Mouse (Mus musculus) liver, adult 2 months (tissue): ENCODE data around the gene R3hdm2. TPM values are rescaled to one million over a fixed set of nuclear protein-coding genes. Genes with fewer than 3 reads are reported as not detected.

ENCODE experiments used
- DNase-seq: peaks from one replicate; pipeline ENCODE4 v3.0.0-alpha.2; 2011; ENCODE audit warnings: low read depth, low spot score; ENCODE audit errors: extremely low read depth
- H3K27ac ChIP-seq: fragments of 200-500 bp; replicated peaks from 2 replicates; pipeline ENCODE4 v1.5.1; 2012; ENCODE audit warnings: low read depth, mild to moderate bottlenecking, control low read depth, inconsistent platforms, low read length; ENCODE audit not compliant: insufficient read depth
- H3K27me3 ChIP-seq: fragments of 200-500 bp; 2 replicates; pipeline ENCODE4 v1.6.1; 2012; ENCODE audit warnings: mild to moderate bottlenecking, moderate library complexity, low read length, inconsistent platforms; ENCODE audit not compliant: control insufficient read depth, insufficient read depth
- H3K36me3 ChIP-seq: fragments of 200-500 bp; 2 replicates; pipeline ENCODE4 v1.6.1; 2012; ENCODE audit warnings: low read length, inconsistent platforms; ENCODE audit not compliant: control insufficient read depth, insufficient read depth
- H3K4me1 ChIP-seq: fragments of 200-500 bp; 2 replicates; pipeline ENCODE4 v1.6.1; 2011; ENCODE audit warnings: low read length; ENCODE audit not compliant: control insufficient read depth, insufficient read depth
- H3K4me3 ChIP-seq: fragments of 200-500 bp; 2 replicates; pipeline ENCODE4 v1.5.1; 2011; ENCODE audit warnings: low read depth, mild to moderate bottlenecking, control low read depth, low read length, moderate library complexity; ENCODE audit not compliant: insufficient read depth
- H3K79me2 ChIP-seq: fragments of 200-500 bp; 2 replicates; pipeline ENCODE4 v1.6.1; 2012; ENCODE audit warnings: inconsistent platforms, mild to moderate bottlenecking, low read length, moderate library complexity; ENCODE audit not compliant: control insufficient read depth, insufficient read depth
- H3K9ac ChIP-seq: fragments of 200-500 bp; 2 replicates; pipeline ENCODE4 v1.6.1; 2012; ENCODE audit warnings: low read depth, mild to moderate bottlenecking, control low read depth, inconsistent platforms, low read length
- CTCF ChIP-seq: fragments of 200-500 bp; IDR thresholded peaks from 2 replicates; pipeline ENCODE4 v1.5.1; 2011; ENCODE audit warnings: low read depth, low read length, control low read depth
- POLR2A ChIP-seq: fragments of 200-500 bp; IDR thresholded peaks from 2 replicates; pipeline ENCODE4 v1.6.1; 2011; ENCODE audit warnings: low read length, control low read depth; ENCODE audit not compliant: insufficient read depth; ENCODE audit errors: extremely low read depth
- WGBS: fragments of 180-500 bp; shearing (Covaris S2); methylation state at CpG from one replicate; pipeline ENCODE4 v1.1.7; 2018; 5-methylcytosine and 5-hydroxymethylcytosine counted together
- polyA plus RNA-seq: library from polyadenylated mRNA; depleted of rRNA; stranded (reverse); fragments of >200 nt; gene quantifications from 2 replicates; pipeline ENCODE4 v1.2.3, GENCODE M21; 2012
- total RNA-seq: library from RNA; depleted of rRNA; stranded (reverse); fragments of >200 nt; gene quantifications from 2 replicates; pipeline ENCODE4 v1.2.3, GENCODE M21; 2014

R3hdm2 gene
- total and polyA plus RNA-seq, 2 experiments: 15.8 to 66.9 TPM

GRCm38 (mm10) chr10:127343029-127343428 lies 37.1 kb upstream of the R3hdm2 start:
- 76% methylated on average over 3 of the region's 3 CpGs for WGBS
- Histone ChIP-seq H3K4me1 (peaks cover 6% of the 10 kb centered on the region), H3K36me3 (no peaks in the 10 kb centered on the region), H3K27me3 (peaks cover 9% of the 10 kb centered on the region), H3K9ac (no peak overlapping the region), H3K4me3 (no peak overlapping the region), H3K27ac (no peak overlapping the region), H3K79me2 (no peaks in the 10 kb centered on the region)
- no peak for DNase-seq
- TF ChIP-seq CTCF: no peak
- no peak for TF ChIP-seq POLR2A

- peaks cover 6% of the 10 kb centered on the region; the same call in 1 of the 2 replicates for H3K79me2 ChIP-seq
- no peaks in the 10 kb centered on the region for H3K27me3 ChIP-seq
- 93% methylated on average over 3 of the region's 3 CpGs for WGBS
- no peak overlapping the region for H3K9ac ChIP-seq
- H3K27ac ChIP-seq: no peak overlapping the region
- no peak overlapping the region for H3K4me3 ChIP-seq
- DNase-seq: no peak
- peaks cover 3% of the 10 kb centered on the region; the same call in 1 of the 2 replicates for H3K4me1 ChIP-seq
- TF ChIP-seq POLR2A (no peak), CTCF (no peak)
- peaks cover 7% of the 10 kb centered on the region; the same call in 1 of the 2 replicates for H3K36me3 ChIP-seq
These were observed 34.0 kb upstream of the R3hdm2 start for GRCm38 (mm10) chr10:127346173-127346572.

GRCm38 (mm10) chr10:127348957-127349356 lies 31.2 kb upstream of the R3hdm2 start:
- Histone ChIP-seq H3K27me3 (no peaks in the 10 kb centered on the region), H3K4me1 (peaks cover 10% of the 10 kb centered on the region), H3K4me3 (no peak overlapping the region), H3K9ac (no peak overlapping the region), H3K36me3 (peaks cover 7% of the 10 kb centered on the region; the same call in 1 of the 2 replicates), H3K27ac (no peak overlapping the region), H3K79me2 (peaks cover 9% of the 10 kb centered on the region; the same call in 1 of the 2 replicates)
- WGBS: 61% methylated on average over 4 of the region's 4 CpGs
- TF ChIP-seq POLR2A (no peak), CTCF (peak; percentile 56)
- peak; percentile 51 for DNase-seq

GRCm38 (mm10) chr10:127349810-127350209 lies 30.3 kb upstream of the R3hdm2 start:
- peak overlapping the region; percentile 80 for H3K9ac ChIP-seq
- peak overlapping the region; percentile 95 for H3K27ac ChIP-seq
- H3K4me3 ChIP-seq: peak overlapping the region; percentile 67
- WGBS: 24% methylated on average over 8 of the region's 8 CpGs
- peaks cover 7% of the 10 kb centered on the region; the same call in 1 of the 2 replicates for H3K36me3 ChIP-seq
- no peak for DNase-seq
- peaks cover 13% of the 10 kb centered on the region; the same call in 1 of the 2 replicates for H3K79me2 ChIP-seq
- peaks cover 17% of the 10 kb centered on the region for H3K4me1 ChIP-seq
- no peaks in the 10 kb centered on the region for H3K27me3 ChIP-seq
- TF ChIP-seq CTCF (no peak), POLR2A (no peak)

DNA sequence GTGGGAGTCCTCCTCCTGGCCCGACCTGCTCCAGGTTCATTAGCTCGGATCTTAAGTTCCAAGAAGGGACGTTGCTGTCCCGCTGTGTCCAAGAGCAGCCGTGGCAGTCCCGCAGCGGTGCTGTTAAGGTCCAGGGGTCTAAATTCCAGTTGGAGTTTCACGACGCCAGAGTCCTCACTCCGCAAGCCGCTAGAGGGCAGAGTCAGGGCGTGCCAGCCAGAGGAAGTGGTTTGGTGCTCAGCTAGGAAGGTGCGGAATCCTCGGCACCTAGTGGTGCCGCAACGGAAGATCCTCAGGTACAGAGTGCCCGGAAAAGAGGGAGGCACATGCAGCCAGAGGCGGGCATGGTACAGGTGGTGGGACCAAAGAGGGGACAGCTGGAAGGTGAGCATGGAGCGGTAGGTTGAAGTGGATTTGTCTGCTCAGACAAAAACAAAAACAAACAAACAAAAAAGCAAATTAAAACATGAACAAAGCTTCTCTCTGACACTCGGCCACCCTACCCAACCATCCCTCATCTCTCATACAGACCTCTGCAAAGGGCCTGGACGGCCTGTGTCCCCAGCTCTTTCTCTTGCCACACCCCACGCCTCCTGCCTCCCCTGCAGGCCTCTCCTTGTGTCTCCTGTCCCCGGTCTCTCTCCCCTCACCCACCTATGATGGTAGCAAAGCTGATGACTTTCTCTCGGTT lies 29.4 kb upstream of the R3hdm2 start:
- H3K4me1 ChIP-seq: peaks cover 20% of the 10 kb centered on the region
- 4% methylated on average over 24 of the region's 24 CpGs for WGBS
- peak overlapping the region; percentile 95 for H3K27ac ChIP-seq
- peak overlapping the region; percentile 80 for H3K9ac ChIP-seq
- peak overlapping the region; percentile 67 for H3K4me3 ChIP-seq
- peaks cover 7% of the 10 kb centered on the region; the same call in 1 of the 2 replicates for H3K36me3 ChIP-seq
- peak; percentile 82 for DNase-seq
- no peaks in the 10 kb centered on the region for H3K27me3 ChIP-seq
- H3K79me2 ChIP-seq: peaks cover 13% of the 10 kb centered on the region; the same call in 1 of the 2 replicates
- TF ChIP-seq POLR2A (peak; percentile 79), CTCF (peak; percentile 92)

- H3K36me3 ChIP-seq: peaks cover 7% of the 10 kb centered on the region; the same call in 1 of the 2 replicates
- no peaks in the 10 kb centered on the region for H3K27me3 ChIP-seq
- peaks cover 13% of the 10 kb centered on the region; the same call in 1 of the 2 replicates for H3K79me2 ChIP-seq
- peak overlapping the region; percentile 95 for H3K27ac ChIP-seq
- DNase-seq: peak; percentile 34
- WGBS: 26% methylated on average over 8 of the region's 8 CpGs
- H3K4me1 ChIP-seq: peaks cover 25% of the 10 kb centered on the region
- H3K4me3 ChIP-seq: peak overlapping the region; percentile 67
- peak overlapping the region; percentile 80 for H3K9ac ChIP-seq
- TF ChIP-seq POLR2A: no peak
- TF ChIP-seq CTCF: no peak
These were observed 28.9 kb upstream of the R3hdm2 start for GRCm38 (mm10) chr10:127351285-127351595.
